Mouse (Mus musculus) embryonic fibroblast, embryonic 13.5 days (primary cell): ENCODE data around the gene Trpm5. TPM values are rescaled to one million over a fixed set of nuclear protein-coding genes. Genes with fewer than 3 reads are reported as not detected.

Experiments
- H3K27ac ChIP-seq: 2 replicates; pipeline ENCODE4 v1.5.1; 2012; ENCODE audit warnings: low read length, control low read depth, inconsistent platforms; ENCODE audit not compliant: insufficient read depth
- H3K4me1 ChIP-seq: 2 replicates; pipeline ENCODE4 v1.6.1; 2011; ENCODE audit warnings: low read length; ENCODE audit not compliant: control insufficient read depth, insufficient read depth
- H3K4me3 ChIP-seq: 2 replicates; pipeline ENCODE4 v1.5.1; 2011; ENCODE audit warnings: mild to moderate bottlenecking, control low read depth, low read length; ENCODE audit not compliant: insufficient read depth
- CTCF ChIP-seq: IDR thresholded peaks from 2 replicates; pipeline ENCODE4 v1.5.1; 2011; ENCODE audit warnings: mild to moderate bottlenecking, control low read depth, low read length, moderate library complexity, borderline replicate concordance; ENCODE audit not compliant: insufficient read depth
- POLR2A ChIP-seq: IDR thresholded peaks from 2 replicates; pipeline ENCODE4 v1.6.1; 2011; ENCODE audit warnings: low read depth, mild to moderate bottlenecking, control low read depth, low read length, moderate library complexity
- polyA plus RNA-seq: library from polyadenylated mRNA; stranded (reverse); fragments of >200 nt; gene quantifications from 2 replicates; pipeline ENCODE4 v1.2.4, GENCODE M21; 2011; ENCODE audit warnings: low read depth; ENCODE audit not compliant: missing spikeins, insufficient read length

The Trpm5 gene
- polyA plus RNA-seq, 1 experiment, result 0.47 TPM

DNA sequence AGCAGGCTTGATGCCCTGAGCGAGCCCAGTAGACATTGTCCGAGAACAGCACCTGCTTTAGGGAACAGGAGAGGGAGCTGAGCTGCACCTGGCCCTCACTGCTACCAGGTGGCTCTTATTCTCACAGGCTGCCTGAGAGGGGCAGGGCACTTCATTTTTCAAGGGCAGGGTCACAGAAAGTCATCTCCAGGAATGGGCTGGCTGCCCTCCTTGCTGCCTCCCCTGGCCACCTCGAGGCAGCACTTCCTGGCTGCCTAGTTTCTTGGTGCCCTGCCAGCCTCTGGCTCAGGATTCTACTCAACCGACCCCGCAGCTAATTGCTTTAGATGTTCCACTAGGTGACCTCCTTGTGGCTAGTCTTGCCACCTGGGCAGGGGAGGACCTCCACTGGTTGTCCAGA, 13.8 kb upstream of the Trpm5 start:
- Histone ChIP-seq H3K27ac (no peak overlapping the region), H3K4me3 (no peak overlapping the region), H3K4me1 (no peaks in the 10 kb centered on the region)
- no peak for TF ChIP-seq CTCF

DNA sequence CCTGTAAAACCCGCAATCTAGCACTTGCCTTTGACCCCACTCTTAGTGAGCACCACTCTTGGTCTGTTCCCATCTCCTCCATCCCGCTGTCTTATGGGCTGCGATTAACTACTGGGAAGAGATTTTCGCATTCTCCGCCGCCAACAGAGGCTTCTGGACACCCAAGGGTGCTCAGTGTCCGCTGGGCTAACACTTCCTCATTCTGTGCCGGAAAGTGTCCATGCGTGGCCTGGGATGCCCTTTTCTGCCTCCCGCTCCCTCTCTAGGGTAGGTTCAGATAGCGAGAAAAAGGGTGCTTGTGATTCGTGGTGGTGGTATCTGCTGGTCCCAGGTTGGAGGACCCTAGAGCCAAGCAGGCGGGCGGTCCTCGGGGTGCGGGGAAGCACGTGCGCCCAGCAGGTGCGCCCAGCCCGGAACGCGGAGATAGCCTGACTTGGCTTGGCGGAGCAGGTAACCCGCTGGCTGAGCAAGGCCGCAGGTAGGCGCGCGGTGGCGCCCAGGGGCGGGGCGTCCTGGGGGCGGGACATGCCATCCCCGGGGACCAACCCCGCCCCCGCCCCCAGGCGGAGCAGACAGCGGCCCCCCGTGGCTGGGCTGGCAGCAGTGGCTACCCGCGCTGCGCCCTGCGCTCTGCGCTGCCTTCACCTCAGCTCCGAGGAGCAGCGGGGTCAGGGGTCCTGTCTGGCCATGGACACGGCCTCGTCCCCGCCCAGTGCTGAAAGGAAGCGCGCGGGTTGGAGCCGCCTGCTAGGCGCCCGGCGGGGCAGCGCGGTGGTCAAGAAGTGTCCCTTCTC, 12.4 kb upstream of the Trpm5 start:
- no peak overlapping the region for H3K4me3 ChIP-seq
- no peak overlapping the region for H3K27ac ChIP-seq
- H3K4me1 ChIP-seq, result no peaks in the 10 kb centered on the region
- TF ChIP-seq POLR2A (no peak), CTCF (no peak)

DNA sequence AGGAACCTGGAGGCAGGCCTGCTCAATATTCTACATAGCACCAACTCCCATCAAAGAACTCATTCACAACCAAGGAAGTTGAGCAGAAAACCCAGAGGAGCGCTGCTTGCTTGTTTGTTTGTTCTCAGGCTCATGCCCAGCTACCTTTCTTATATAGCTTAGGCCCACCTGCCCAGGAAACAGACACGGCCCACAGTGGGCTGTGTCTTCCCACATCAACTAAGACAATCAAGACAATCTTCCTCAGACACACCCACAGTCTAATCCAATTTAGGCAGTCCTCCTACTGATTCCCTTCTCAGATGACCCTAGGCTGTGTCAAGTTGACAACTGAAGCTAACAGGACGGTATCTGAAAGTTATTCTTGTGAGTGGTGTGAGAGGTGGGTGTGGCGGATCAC, 11.6 kb upstream of the Trpm5 start, which contains the start of gene Kcnq1:
Gene Kcnq1 (plus strand): TSS at position 301 of the 400 bp plus-strand sequence.
- no peak within 1 kb of the TSS for H3K4me3 ChIP-seq

DNA sequence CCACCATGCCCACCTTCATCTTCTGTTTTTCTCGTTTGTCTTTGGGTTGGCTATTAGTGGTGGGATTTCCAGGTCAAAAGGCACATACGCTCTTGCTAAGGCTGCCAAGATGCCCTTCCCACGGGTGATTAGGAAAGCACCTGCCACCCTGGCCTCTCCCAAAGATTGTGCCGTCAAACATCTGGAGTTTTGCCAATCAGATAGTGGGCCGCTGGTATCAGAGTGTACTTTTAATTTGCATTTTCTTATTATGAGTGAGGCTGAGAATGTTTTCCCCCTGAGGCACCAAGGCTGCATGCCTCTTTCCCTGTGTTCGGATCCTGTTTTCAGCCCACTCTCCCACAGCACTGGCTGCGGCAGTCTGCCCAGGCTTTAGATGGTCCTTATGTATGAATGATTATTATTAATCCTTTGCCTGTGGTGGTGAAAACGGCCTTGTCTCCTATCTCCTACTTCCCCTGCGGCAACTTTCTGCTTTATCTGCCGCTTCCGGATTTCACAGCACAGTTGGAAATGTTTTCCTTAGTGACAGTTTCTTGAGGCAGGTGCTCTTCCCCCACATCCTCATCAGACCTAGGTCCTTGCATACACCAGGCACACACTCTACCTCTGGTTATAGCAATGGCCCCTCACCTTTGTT, 10.9 kb upstream of the Trpm5 start:
- H3K27ac ChIP-seq, result no peak overlapping the region

More for the DNA sequence above, 11.6 kb upstream of the Trpm5 start, which contains the start of gene Kcnq1:
- no peak for TF ChIP-seq POLR2A
- TF ChIP-seq CTCF, result no peak
- H3K27ac ChIP-seq, result no peak within 1 kb of the TSS
- no peaks in the 10 kb centered on the region; the same call in 1 of the 2 replicates for H3K4me1 ChIP-seq

DNA sequence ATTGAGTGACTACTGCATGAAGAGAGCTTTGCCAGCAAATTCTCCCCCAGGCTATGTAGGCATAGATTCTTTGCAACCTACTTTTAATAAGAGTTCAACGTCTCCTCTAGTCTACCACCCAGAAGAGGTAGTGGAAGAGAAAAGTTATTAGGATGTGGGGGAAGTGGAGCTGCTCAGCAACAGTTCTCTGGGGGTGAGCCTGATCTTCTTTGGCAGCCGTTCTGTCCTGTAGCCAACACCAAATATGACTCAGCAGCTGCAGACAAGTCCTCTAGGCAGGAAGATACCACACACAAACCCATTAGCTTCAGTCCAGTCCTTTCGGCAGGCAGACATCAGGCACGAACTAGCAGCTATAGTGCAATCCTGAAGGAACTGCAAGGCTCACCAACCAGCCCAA, 6.3 kb upstream of the Trpm5 start:
- no peak overlapping the region for H3K4me3 ChIP-seq
- H3K4me1 ChIP-seq, result peaks cover 3% of the 10 kb centered on the region; the same call in 1 of the 2 replicates
- no peak for TF ChIP-seq CTCF
- TF ChIP-seq POLR2A, result no peak
- H3K27ac ChIP-seq, result no peak overlapping the region

More for the DNA sequence above, 10.9 kb upstream of the Trpm5 start:
- no peak for TF ChIP-seq CTCF
- no peak for TF ChIP-seq POLR2A
- Histone ChIP-seq H3K4me3 (no peak overlapping the region), H3K4me1 (peaks cover 3% of the 10 kb centered on the region; the same call in 1 of the 2 replicates)

DNA sequence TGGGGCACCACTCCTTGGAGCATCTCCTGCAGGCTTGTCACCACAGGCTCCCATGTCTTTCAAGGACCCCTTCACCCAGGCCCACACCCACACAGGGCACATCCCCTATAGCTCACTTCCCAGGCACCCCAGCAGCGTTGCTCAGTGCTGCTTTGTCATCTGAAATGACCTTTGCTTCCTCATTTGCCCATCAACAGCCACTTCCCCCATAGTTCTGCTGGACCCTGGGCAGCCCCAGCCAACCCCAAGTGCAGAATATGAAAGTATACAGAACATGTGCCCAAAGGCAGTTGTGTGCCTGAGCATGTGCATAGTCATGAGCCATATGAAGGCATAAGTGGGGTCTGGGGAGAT, 1.1 kb upstream of the Trpm5 start:
- Histone ChIP-seq H3K27ac (no peak overlapping the region), H3K4me3 (no peak overlapping the region), H3K4me1 (no peaks in the 10 kb centered on the region)
- no peak for TF ChIP-seq POLR2A
- no peak for TF ChIP-seq CTCF

DNA sequence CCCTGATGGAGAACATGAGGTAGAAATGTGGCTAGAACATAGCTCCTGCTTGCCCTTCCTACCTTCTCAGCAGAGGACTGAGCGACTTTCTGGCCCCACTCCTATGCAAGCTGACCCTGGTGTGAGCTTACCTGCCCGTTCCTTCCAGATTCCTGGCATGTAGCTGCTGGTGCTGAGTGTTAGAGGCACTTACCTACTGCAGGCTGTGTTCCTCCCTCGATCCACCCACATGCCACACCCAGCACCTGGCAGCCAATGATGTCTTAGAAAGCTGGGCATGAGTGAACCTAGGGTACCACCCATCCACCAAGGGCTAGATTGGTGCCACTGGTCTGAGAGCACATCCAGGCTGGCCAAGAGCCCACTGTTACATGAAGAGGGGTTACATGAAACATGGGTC, 595 bp downstream of the Trpm5 start:
- Histone ChIP-seq H3K27ac (no peak overlapping the region), H3K4me1 (no peaks in the 10 kb centered on the region), H3K4me3 (no peak overlapping the region)
- TF ChIP-seq POLR2A, result no peak
- TF ChIP-seq CTCF, result no peak

DNA sequence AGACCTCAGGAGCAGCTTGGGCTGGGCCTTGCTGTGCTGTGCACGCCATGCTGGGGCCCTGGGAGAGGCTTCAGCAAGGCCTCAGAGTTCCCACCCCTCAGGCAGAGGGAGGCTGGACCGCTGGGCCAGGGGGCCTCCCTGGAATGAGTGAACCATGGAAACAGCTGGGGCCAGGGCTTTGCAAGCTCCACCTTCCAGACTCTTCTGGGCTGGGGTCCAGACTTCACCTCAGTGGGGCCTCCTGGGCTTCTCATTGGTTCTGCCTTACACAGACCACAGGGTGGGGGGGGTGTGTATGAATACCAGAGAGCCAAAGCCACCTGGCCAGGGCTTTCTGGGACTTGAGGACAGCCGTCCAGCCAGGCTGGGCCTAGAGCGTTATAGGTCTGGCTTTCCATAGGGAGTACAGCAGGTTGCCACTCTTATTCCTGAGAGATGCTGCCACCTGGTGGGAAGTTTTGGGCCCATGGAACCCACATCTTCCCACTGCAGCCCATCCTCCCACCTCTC, 7.3 kb downstream of the Trpm5 start:
- Histone ChIP-seq H3K4me1 (no peaks in the 10 kb centered on the region), H3K4me3 (no peak overlapping the region), H3K27ac (no peak overlapping the region)
- TF ChIP-seq CTCF (peak; percentile 40; the same call in 1 of the 2 replicates), POLR2A (no peak)

DNA sequence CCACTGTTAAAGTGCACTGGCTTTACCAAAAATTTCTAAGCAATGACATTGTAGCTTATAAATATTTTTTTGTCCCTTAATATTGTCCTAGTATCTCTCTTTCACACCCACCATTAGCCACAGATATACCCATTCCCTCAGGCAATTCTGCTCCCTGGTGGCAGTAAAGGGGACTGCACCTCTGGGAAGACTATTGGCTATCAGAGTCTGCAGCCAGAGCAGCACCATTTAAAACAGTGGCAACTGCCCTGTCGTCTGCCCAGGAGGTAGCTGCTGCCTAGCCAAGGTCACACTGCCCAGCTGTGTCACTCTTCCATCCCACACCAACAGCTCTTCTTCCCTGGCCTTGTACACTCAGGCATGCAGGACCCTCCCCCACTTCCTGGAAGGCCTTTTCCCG, 8.1 kb downstream of the Trpm5 start:
- Histone ChIP-seq H3K27ac (no peak overlapping the region), H3K4me3 (no peak overlapping the region), H3K4me1 (no peaks in the 10 kb centered on the region)
- TF ChIP-seq POLR2A (no peak), CTCF (peak; percentile 29; the same call in 1 of the 2 replicates)

DNA sequence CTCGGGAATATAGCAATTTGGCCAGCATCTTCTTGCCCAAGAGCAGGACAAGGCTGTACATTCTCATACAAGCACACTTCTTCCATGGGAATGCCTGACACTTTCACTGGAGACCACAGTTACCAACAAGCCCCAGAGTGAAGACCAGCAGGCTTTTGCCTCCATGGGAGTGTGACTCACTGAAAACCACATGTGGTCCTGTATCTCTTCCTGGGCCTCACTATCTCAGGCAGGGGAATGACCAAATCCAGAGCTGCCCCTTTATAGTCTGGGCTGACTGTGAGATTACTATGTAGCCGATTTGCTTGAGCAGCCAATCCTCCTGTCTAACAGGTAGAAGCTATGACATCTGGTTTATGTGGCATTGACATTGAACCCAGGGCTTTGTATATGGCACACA, 10.7 kb downstream of the Trpm5 start:
- TF ChIP-seq POLR2A (no peak), CTCF (no peak)
- Histone ChIP-seq H3K4me1 (no peaks in the 10 kb centered on the region), H3K27ac (no peak overlapping the region), H3K4me3 (no peak overlapping the region)

DNA sequence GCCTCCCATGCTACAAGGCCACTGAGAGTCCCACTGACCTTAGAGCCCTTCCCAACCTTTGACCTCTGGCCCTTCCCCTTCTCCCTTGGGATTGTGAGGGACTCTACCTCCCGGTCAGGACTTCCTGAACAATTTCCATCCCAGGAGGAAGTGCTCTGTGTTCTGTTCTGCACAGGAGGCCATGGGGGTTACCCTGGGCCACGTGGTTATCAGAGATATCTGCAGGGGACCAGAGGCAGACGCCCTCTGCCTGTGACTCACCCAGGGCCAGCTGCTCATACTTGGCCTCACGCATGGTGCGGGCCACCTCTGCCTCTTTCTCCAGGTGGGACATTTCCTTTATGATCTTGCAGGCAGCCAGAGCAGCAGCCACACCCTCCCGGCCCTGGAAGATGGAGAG, 12.4 kb downstream of the Trpm5 start:
- Histone ChIP-seq H3K27ac (no peak overlapping the region), H3K4me1 (no peaks in the 10 kb centered on the region), H3K4me3 (no peak overlapping the region)
- TF ChIP-seq POLR2A, result no peak
- TF ChIP-seq CTCF, result no peak
